ENCODE assay signal across 15 mouse cellular contexts in genomic region chr5:113791197-113792095, GRCm38 (mm10). TPM values are rescaled to one million over a fixed set of nuclear protein-coding genes. Genes with fewer than 3 reads are reported as not detected.
DNase-seq lines count a peak whose midpoint lies in the region; ATAC-seq and TF ChIP-seq lines count a peak whose summit lies in the region.
"Had no signal": no experiment of that assay in that cellular context is flagged by ENCODE, and none has a peak within 500 bp of the region (broad histone marks: within the 10 kb centered on the region; RNA-seq: fewer than 3 reads in every experiment).

No protein-coding gene starts in this region.

- 85% methylated on average over 16 of the region's 16 CpGs for WGBS in midbrain, embryonic 11.5 days
- 84% methylated on average over 16 of the region's 16 CpGs for WGBS in midbrain, embryonic 14.5 days
- 64% methylated on average over 16 of the region's 16 CpGs for WGBS in intestine, postnatal 0 days
- 65% methylated on average over 16 of the region's 16 CpGs for WGBS in liver, embryonic 11.5 days

- DNase-seq in midbrain, embryonic 11.5 days (ENCODE audit: low spot score, missing footprints) = peak; percentile 57
- DNase-seq in midbrain, embryonic 14.5 days = no peak
- DNase-seq in liver, embryonic 11.5 days (ENCODE audit: low spot score) = no peak
- DNase-seq in c-Kit-positive CD71-positive TER-119-positive erythroid progenitor cells, embryonic 14.5 days (ENCODE audit: low spot score) = no peak
- DNase-seq in spleen, postnatal 10 days (ENCODE audit: low spot score in 2 of 2) = no peak
- DNase-seq: adrenal gland, postnatal 25 days; cerebellum, adult 11 months; heart, adult 11 months; heart, postnatal 14 days; thymus, postnatal 4 days had no signal

- ATAC-seq in midbrain, embryonic 11.5 days (ENCODE audit: low FRiP score) = no peak
- ATAC-seq in midbrain, embryonic 14.5 days (ENCODE audit: low FRiP score, low TSS enrichment) = no peak
- 0 out of 2 replicates have a peak, but pooled peaks have one; percentile 37 for ATAC-seq in intestine, postnatal 0 days
- ATAC-seq in liver, embryonic 11.5 days (replicated peaks; ENCODE audit: low FRiP score) = no peak
- no peak for ATAC-seq in activated CD4-positive, CD25-positive, alpha-beta regulatory T cell, adult 4 months

- H3K4me1 ChIP-seq in midbrain, embryonic 11.5 days (ENCODE audit: control insufficient read depth, insufficient read depth, low read length) = peaks cover 5% of the 10 kb centered on the region; the same call in 1 of the 2 replicates
- H3K4me1 ChIP-seq in midbrain, embryonic 14.5 days (ENCODE audit: control insufficient read depth, insufficient read depth, low read length) = no peaks in the 10 kb centered on the region
- 0 out of 2 replicates have a peak, but pooled peaks cover 2% of the 10 kb centered on the region for H3K4me1 ChIP-seq in intestine, postnatal 0 days (replicated peaks; ENCODE audit: control insufficient read depth, insufficient read depth, low read length)
- H3K4me1 ChIP-seq in liver, embryonic 11.5 days (replicated peaks; ENCODE audit: control insufficient read depth, insufficient read depth, low read length) = peaks cover 42% of the 10 kb centered on the region

- no peak overlapping the region for H3K4me3 ChIP-seq in midbrain, embryonic 11.5 days (ENCODE audit: low read depth, low read length)
- H3K4me3 ChIP-seq in midbrain, embryonic 14.5 days (replicated peaks; ENCODE audit: low read depth, low read length) = no peak overlapping the region
- no peak overlapping the region for H3K4me3 ChIP-seq in intestine, postnatal 0 days (ENCODE audit: low read depth, low read length)
- H3K4me3 ChIP-seq in liver, embryonic 11.5 days (ENCODE audit: low read depth, low read length) = no peak overlapping the region
- H3K4me3 ChIP-seq: limb, embryonic 13.5 days; midbrain, embryonic 12.5 days; stomach, embryonic 15.5 days had no signal

- no peaks in the 10 kb centered on the region for H3K27me3 ChIP-seq in midbrain, embryonic 11.5 days (ENCODE audit: control insufficient read depth, insufficient read depth, low read length)
- no peaks in the 10 kb centered on the region for H3K27me3 ChIP-seq in midbrain, embryonic 14.5 days (ENCODE audit: control insufficient read depth, insufficient read depth, low read length)
- H3K27me3 ChIP-seq in intestine, postnatal 0 days (replicated peaks; ENCODE audit: control insufficient read depth, insufficient read depth, low read length) = no peaks in the 10 kb centered on the region
- H3K27me3 ChIP-seq in liver, embryonic 11.5 days (replicated peaks; ENCODE audit: control insufficient read depth, insufficient read depth, low read length) = no peaks in the 10 kb centered on the region
- H3K27me3 ChIP-seq: limb, embryonic 13.5 days; stomach, embryonic 15.5 days had no signal

- H3K9me3 ChIP-seq in midbrain, embryonic 11.5 days (ENCODE audit: control insufficient read depth, low read length) = no peaks in the 10 kb centered on the region
- no peaks in the 10 kb centered on the region for H3K9me3 ChIP-seq in midbrain, embryonic 14.5 days (ENCODE audit: control insufficient read depth, low read length)
- no peaks in the 10 kb centered on the region for H3K9me3 ChIP-seq in intestine, postnatal 0 days (ENCODE audit: control insufficient read depth)
- H3K9me3 ChIP-seq in liver, embryonic 11.5 days (ENCODE audit: control insufficient read depth, low read length) = no peaks in the 10 kb centered on the region
- H3K9me3 ChIP-seq: limb, embryonic 13.5 days; midbrain, embryonic 12.5 days; stomach, embryonic 15.5 days had no signal

- no peak overlapping the region for H3K4me2 ChIP-seq in midbrain, embryonic 11.5 days
- H3K4me2 ChIP-seq in midbrain, embryonic 14.5 days (ENCODE audit: low read length) = no peak overlapping the region
- no peak overlapping the region for H3K4me2 ChIP-seq in intestine, postnatal 0 days (replicated peaks; ENCODE audit: low read depth)
- peak overlapping the region; percentile 1; the same call in 1 of the 2 replicates for H3K4me2 ChIP-seq in liver, embryonic 11.5 days
- H3K4me2 ChIP-seq: limb, embryonic 13.5 days; midbrain, embryonic 12.5 days; stomach, embryonic 15.5 days had no signal

- H3K9ac ChIP-seq in midbrain, embryonic 11.5 days (ENCODE audit: low read length) = no peak overlapping the region
- H3K9ac ChIP-seq in midbrain, embryonic 14.5 days (replicated peaks; ENCODE audit: low read length) = no peak overlapping the region
- no peak overlapping the region for H3K9ac ChIP-seq in intestine, postnatal 0 days (ENCODE audit: low read depth, low read length)
- H3K9ac ChIP-seq in liver, embryonic 11.5 days (ENCODE audit: low read depth, low read length) = no peak overlapping the region
- H3K9ac ChIP-seq: limb, embryonic 13.5 days; midbrain, embryonic 12.5 days; stomach, embryonic 15.5 days had no signal

- no peak overlapping the region for H3K27ac ChIP-seq in midbrain, embryonic 11.5 days (ENCODE audit: low read depth, low read length)
- H3K27ac ChIP-seq in midbrain, embryonic 14.5 days (replicated peaks; ENCODE audit: low read depth, low read length) = no peak overlapping the region
- no peak overlapping the region for H3K27ac ChIP-seq in intestine, postnatal 0 days (ENCODE audit: low read depth, low read length)
- peak overlapping the region; percentile 28; the same call in 1 of the 2 replicates for H3K27ac ChIP-seq in liver, embryonic 11.5 days (ENCODE audit: low read depth, low read length)
- H3K27ac ChIP-seq: midbrain, embryonic 12.5 days had no signal

- H3K36me3 ChIP-seq in midbrain, embryonic 11.5 days (ENCODE audit: control insufficient read depth, insufficient read depth, low read length) = no peaks in the 10 kb centered on the region
- no peaks in the 10 kb centered on the region for H3K36me3 ChIP-seq in midbrain, embryonic 14.5 days (ENCODE audit: control insufficient read depth, insufficient read depth, low read length)
- H3K36me3 ChIP-seq in intestine, postnatal 0 days (ENCODE audit: control insufficient read depth, insufficient read depth) = 0 out of 2 replicates have a peak, but pooled peaks cover 5% of the 10 kb centered on the region
- no peaks in the 10 kb centered on the region for H3K36me3 ChIP-seq in liver, embryonic 11.5 days (ENCODE audit: control insufficient read depth, insufficient read depth, low read length)
- H3K36me3 ChIP-seq: midbrain, embryonic 12.5 days had no signal

- TF ChIP-seq CTCF in intestine, postnatal 0 days (IDR thresholded peaks at IDR 0.05; ENCODE audit: low read depth) = no peak

RNA-seq across cellular contexts. Expression of gene Tmem119, which starts 8.9 kb away (rescaled TPM):
- polyA plus RNA-seq in midbrain, embryonic 11.5 days (2014; fragmentation: Nextera tagmentation; extraction: Ambion mirVana) = 9.9 and 10.9 TPM in 2 replicates
- 1.00 and 3.2 TPM in 2 replicates for polyA plus RNA-seq in midbrain, embryonic 14.5 days (2014; fragmentation: Nextera tagmentation; extraction: Ambion mirVana)
- polyA plus RNA-seq in intestine, postnatal 0 days (2015; fragmentation: Nextera tagmentation; extraction: Ambion mirVana) = 21.1 and 23.0 TPM in 2 replicates
- polyA plus RNA-seq in liver, embryonic 11.5 days (2014; fragmentation: Nextera tagmentation; extraction: Ambion mirVana) = 15.6 and 16.9 TPM in 2 replicates
- polyA plus RNA-seq in activated CD4-positive, CD25-positive, alpha-beta regulatory T cell, adult 4 months (2017; shearing (Covaris generic)) = not detected

RNA-seq across cellular contexts. Expression of gene Iscu, which starts 18.9 kb away (rescaled TPM):
- 117 and 121 TPM in 2 replicates for polyA plus RNA-seq in midbrain, embryonic 11.5 days (2014; fragmentation: Nextera tagmentation; extraction: Ambion mirVana)
- polyA plus RNA-seq in midbrain, embryonic 14.5 days (2014; fragmentation: Nextera tagmentation; extraction: Ambion mirVana) = 87.6 and 92.2 TPM in 2 replicates
- polyA plus RNA-seq in intestine, postnatal 0 days (2015; fragmentation: Nextera tagmentation; extraction: Ambion mirVana) = 133 and 145 TPM in 2 replicates
- polyA plus RNA-seq in liver, embryonic 11.5 days (2014; fragmentation: Nextera tagmentation; extraction: Ambion mirVana) = 109 and 117 TPM in 2 replicates
- 10 to 100 TPM; 23.8 to 24.5 TPM for polyA plus RNA-seq in activated CD4-positive, CD25-positive, alpha-beta regulatory T cell, adult 4 months (2017; shearing (Covaris generic))

RNA-seq across cellular contexts. Expression of gene Sart3, which starts 19.1 kb away (rescaled TPM):
- 49.6 and 55.2 TPM in 2 replicates for polyA plus RNA-seq in midbrain, embryonic 11.5 days (2014; fragmentation: Nextera tagmentation; extraction: Ambion mirVana)
- 36.4 and 40.1 TPM in 2 replicates for polyA plus RNA-seq in midbrain, embryonic 14.5 days (2014; fragmentation: Nextera tagmentation; extraction: Ambion mirVana)
- 9.1 and 9.2 TPM in 2 replicates for polyA plus RNA-seq in intestine, postnatal 0 days (2015; fragmentation: Nextera tagmentation; extraction: Ambion mirVana)
- polyA plus RNA-seq in liver, embryonic 11.5 days (2014; fragmentation: Nextera tagmentation; extraction: Ambion mirVana) = 52.0 and 54.4 TPM in 2 replicates
- 10 to 100 TPM in 1 of 2 experiments, 1 to 10 TPM in 1; 8.0 to 18.9 TPM for polyA plus RNA-seq in activated CD4-positive, CD25-positive, alpha-beta regulatory T cell, adult 4 months (2017; shearing (Covaris generic))

RNA-seq across cellular contexts. Expression of gene Selplg, which starts 41.0 kb away (rescaled TPM):
- 1.3 TPM in 2 replicates for polyA plus RNA-seq in midbrain, embryonic 11.5 days (2014; fragmentation: Nextera tagmentation; extraction: Ambion mirVana)
- polyA plus RNA-seq in midbrain, embryonic 14.5 days (2014; fragmentation: Nextera tagmentation; extraction: Ambion mirVana) = 1.1 and 2.6 TPM in 2 replicates
- 2.9 and 3.2 TPM in 2 replicates for polyA plus RNA-seq in intestine, postnatal 0 days (2015; fragmentation: Nextera tagmentation; extraction: Ambion mirVana)
- polyA plus RNA-seq in liver, embryonic 11.5 days (2014; fragmentation: Nextera tagmentation; extraction: Ambion mirVana) = 17.1 and 17.8 TPM in 2 replicates
- polyA plus RNA-seq in activated CD4-positive, CD25-positive, alpha-beta regulatory T cell, adult 4 months (2017; shearing (Covaris generic)) = 100 to 1,000 TPM; 629 to 698 TPM

RNA-seq across cellular contexts. Expression of gene Ficd, which starts 55.8 kb away (rescaled TPM):
- 3.3 TPM in 2 replicates for polyA plus RNA-seq in midbrain, embryonic 11.5 days (2014; fragmentation: Nextera tagmentation; extraction: Ambion mirVana)
- polyA plus RNA-seq in midbrain, embryonic 14.5 days (2014; fragmentation: Nextera tagmentation; extraction: Ambion mirVana) = 6.7 TPM in 2 replicates
- 4.6 and 5.0 TPM in 2 replicates for polyA plus RNA-seq in intestine, postnatal 0 days (2015; fragmentation: Nextera tagmentation; extraction: Ambion mirVana)
- 2.9 and 3.7 TPM in 2 replicates for polyA plus RNA-seq in liver, embryonic 11.5 days (2014; fragmentation: Nextera tagmentation; extraction: Ambion mirVana)
- polyA plus RNA-seq in activated CD4-positive, CD25-positive, alpha-beta regulatory T cell, adult 4 months (2017; shearing (Covaris generic)) = 1 to 10 TPM; 3.3 to 5.2 TPM
